Mouse (Mus musculus) stomach, adult 2 months (tissue): ENCODE results near the gene Pqlc3. TPM values are rescaled to one million over a fixed set of nuclear protein-coding genes. Genes with fewer than 3 reads are reported as not detected.

ENCODE experiments used
- polyA plus RNA-seq: library from polyadenylated mRNA; depleted of rRNA; stranded (reverse); fragments of >200 nt; gene quantifications from 2 replicates; pipeline ENCODE4 v1.2.3, GENCODE M21; 2012; rRNA removed

Gene Pqlc3
- 31.2 and 70.5 TPM in 2 replicates for polyA plus RNA-seq

GRCm38 (mm10) chr12:16999739-17000497, at the start of gene Pqlc3:
Gene Pqlc3 (minus strand): TSS chr12:17000408.

GRCm38 (mm10) chr12:17011100-17011870, 11.1 kb upstream of the Pqlc3 start, which contains the start of gene 2410004P03Rik:
Gene 2410004P03Rik (minus strand): TSS chr12:17011727.

Other genes starting within 250 kb of the Pqlc3 start
- 0.22 and 0.45 TPM in 2 replicates for gene Greb1, start 199.5 kb downstream of the Pqlc3 start, polyA plus RNA-seq
- gene E2f6, start 189.4 kb downstream of the Pqlc3 start, polyA plus RNA-seq: 4.6 and 5.1 TPM in 2 replicates
- 0.69 and 1.3 TPM in 2 replicates for gene Rock2, start 105.5 kb downstream of the Pqlc3 start, polyA plus RNA-seq
- gene 2410004P03Rik, start 11.3 kb upstream of the Pqlc3 start, polyA plus RNA-seq: 0.12 and 0.43 TPM in 2 replicates
- 4.5 and 6.6 TPM in 2 replicates for gene Kcnf1, start 176.5 kb upstream of the Pqlc3 start, polyA plus RNA-seq